Mouse (Mus musculus) cortical plate, adult 2 months (tissue): ENCODE data around the gene Armc12.

Source experiments
- CTCF ChIP-seq: fragments of 200-500 bp; IDR thresholded peaks from 2 replicates; pipeline ENCODE4 v1.5.1; 2011; ENCODE audit warnings: mild to moderate bottlenecking, control low read depth, low read length; ENCODE audit not compliant: insufficient read depth; ENCODE audit errors: extremely low read depth
- POLR2A ChIP-seq: fragments of 200-500 bp; IDR thresholded peaks from 2 replicates; pipeline ENCODE4 v1.6.1; 2011; ENCODE audit warnings: mild to moderate bottlenecking, low read length, control low read depth; ENCODE audit not compliant: insufficient read depth; ENCODE audit errors: extremely low read depth

- TF ChIP-seq CTCF: no peak
- peak; percentile 99 for TF ChIP-seq POLR2A
These were observed 7.8 kb upstream of the Armc12 start for GRCm38 (mm10) chr17:28522623-28523354.
